ENCODE assay signal across 9 mouse cellular contexts in the genomic region with DNA sequence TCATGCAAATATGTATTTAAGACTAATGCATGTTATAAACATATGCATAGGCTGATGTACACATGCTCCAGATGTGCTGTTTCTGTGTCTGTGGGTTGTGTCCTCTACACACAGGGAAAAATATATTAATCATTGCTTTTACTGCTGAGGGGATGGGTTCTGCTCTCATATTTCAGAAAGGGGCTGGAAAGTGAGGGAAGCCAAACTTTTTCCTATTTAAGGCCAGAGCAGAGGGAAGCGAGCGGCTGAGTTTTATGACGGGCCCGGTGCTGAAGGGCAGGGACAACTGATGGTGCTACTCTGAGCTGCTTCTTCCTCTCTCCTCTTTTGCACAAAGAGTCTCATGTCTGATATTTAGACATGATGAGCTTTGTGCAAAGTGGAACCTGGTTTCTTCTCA. TPM values are rescaled to one million over a fixed set of nuclear protein-coding genes. Genes with fewer than 3 reads are reported as not detected.
DNase-seq lines count a peak whose midpoint lies in the region; ATAC-seq and TF ChIP-seq lines count a peak whose summit lies in the region.
"Had no signal": no experiment of that assay in that cellular context is flagged by ENCODE, and none has a peak within 500 bp of the region (broad histone marks: within the 10 kb centered on the region; RNA-seq: fewer than 3 reads in every experiment).

TSS of gene Col3a1 (plus strand) at position 151 of the 400 bp plus-strand sequence.

- H3K4me2 ChIP-seq in embryonic facial prominence, embryonic 12.5 days (replicated peaks): peak within 1 kb of the TSS; percentile 51
- H3K4me2 ChIP-seq in heart, embryonic 11.5 days: peak within 1 kb of the TSS; percentile 44
- peak within 1 kb of the TSS; percentile 1; the same call in 1 of the 2 replicates for H3K4me2 ChIP-seq in kidney, embryonic 14.5 days (replicated peaks; ENCODE audit: low read depth, low read length)
- H3K4me2 ChIP-seq in lung, postnatal 0 days (replicated peaks; ENCODE audit: low read depth, low read length): peak within 1 kb of the TSS; percentile 41
- peak within 1 kb of the TSS; percentile 13 for H3K4me2 ChIP-seq in stomach, embryonic 15.5 days

- 28% methylated on average over 4 of the region's 4 CpGs for WGBS in embryonic facial prominence, embryonic 12.5 days
- 41% methylated on average over 4 of the region's 4 CpGs for WGBS in heart, embryonic 11.5 days (ENCODE audit: insufficient replicate concordance)
- WGBS in kidney, embryonic 14.5 days: 25% methylated on average over 4 of the region's 4 CpGs
- WGBS in lung, postnatal 0 days: 52% methylated on average over 4 of the region's 4 CpGs
- WGBS in stomach, embryonic 15.5 days: 27% methylated on average over 4 of the region's 4 CpGs

- TF ChIP-seq CTCF in lung, postnatal 0 days (IDR thresholded peaks at IDR 0.05): no peak

- H3K36me3 ChIP-seq in embryonic facial prominence, embryonic 12.5 days: no peaks in the 10 kb centered on the region
- no peaks in the 10 kb centered on the region for H3K36me3 ChIP-seq in heart, embryonic 11.5 days (ENCODE audit: control insufficient read depth, insufficient read depth, low read length)
- no peaks in the 10 kb centered on the region for H3K36me3 ChIP-seq in kidney, embryonic 14.5 days (ENCODE audit: control insufficient read depth, insufficient read depth, low read length)
- H3K36me3 ChIP-seq in lung, postnatal 0 days (ENCODE audit: insufficient read depth, low read length): no peaks in the 10 kb centered on the region
- H3K36me3 ChIP-seq in stomach, embryonic 15.5 days: no peaks in the 10 kb centered on the region

- no peaks in the 10 kb centered on the region for H3K27me3 ChIP-seq in embryonic facial prominence, embryonic 12.5 days
- no peaks in the 10 kb centered on the region for H3K27me3 ChIP-seq in heart, embryonic 11.5 days (ENCODE audit: control insufficient read depth, insufficient read depth, low read length)
- H3K27me3 ChIP-seq in kidney, embryonic 14.5 days (ENCODE audit: control insufficient read depth, insufficient read depth, low read length): no peaks in the 10 kb centered on the region
- no peaks in the 10 kb centered on the region for H3K27me3 ChIP-seq in lung, postnatal 0 days (replicated peaks; ENCODE audit: insufficient read depth, low read length)
- no peaks in the 10 kb centered on the region for H3K27me3 ChIP-seq in stomach, embryonic 15.5 days (replicated peaks)

- peak; percentile 60 for ATAC-seq in embryonic facial prominence, embryonic 12.5 days (ENCODE audit: insufficient number of reproducible peaks, insufficient read depth, low FRiP score, low TSS enrichment)
- no peak for ATAC-seq in heart, embryonic 11.5 days (replicated peaks; ENCODE audit: insufficient number of reproducible peaks, low FRiP score, low TSS enrichment)
- ATAC-seq in kidney, embryonic 14.5 days (ENCODE audit: low FRiP score, low TSS enrichment): peak; percentile 93
- peak; percentile 71 for ATAC-seq in lung, postnatal 0 days
- peak; percentile 84; the same call in 1 of the 2 replicates for ATAC-seq in stomach, embryonic 15.5 days (ENCODE audit: insufficient read depth, low FRiP score, low read depth)
- no peak for ATAC-seq in CD4-positive, CD25-positive, alpha-beta regulatory T cell, adult 4 months
- ATAC-seq: Patski had no signal

- no peaks in the 10 kb centered on the region for H3K9me3 ChIP-seq in embryonic facial prominence, embryonic 12.5 days
- H3K9me3 ChIP-seq in heart, embryonic 11.5 days (replicated peaks; ENCODE audit: control insufficient read depth, low read length): no peaks in the 10 kb centered on the region
- no peaks in the 10 kb centered on the region for H3K9me3 ChIP-seq in kidney, embryonic 14.5 days (ENCODE audit: control insufficient read depth, low read length)
- H3K9me3 ChIP-seq in lung, postnatal 0 days (ENCODE audit: low read length): no peaks in the 10 kb centered on the region
- H3K9me3 ChIP-seq in stomach, embryonic 15.5 days: no peaks in the 10 kb centered on the region

- peak within 1 kb of the TSS; percentile 46 for H3K4me3 ChIP-seq in embryonic facial prominence, embryonic 12.5 days
- H3K4me3 ChIP-seq in heart, embryonic 11.5 days (ENCODE audit: low read depth, low read length): peak within 1 kb of the TSS; percentile 27
- peak within 1 kb of the TSS; percentile 45 for H3K4me3 ChIP-seq in kidney, embryonic 14.5 days (ENCODE audit: low read length)
- H3K4me3 ChIP-seq in lung, postnatal 0 days (ENCODE audit: low read depth, low read length): peak within 1 kb of the TSS; percentile 39
- peak within 1 kb of the TSS; percentile 48 for H3K4me3 ChIP-seq in stomach, embryonic 15.5 days (replicated peaks)

- peak within 1 kb of the TSS; percentile 65 for H3K9ac ChIP-seq in embryonic facial prominence, embryonic 12.5 days
- H3K9ac ChIP-seq in heart, embryonic 11.5 days (ENCODE audit: low read depth, low read length): peak within 1 kb of the TSS; percentile 56
- H3K9ac ChIP-seq in kidney, embryonic 14.5 days (ENCODE audit: low read depth, low read length): peak within 1 kb of the TSS; percentile 54
- H3K9ac ChIP-seq in lung, postnatal 0 days (replicated peaks; ENCODE audit: low read depth): 0 out of 2 replicates have a peak within 1 kb of the TSS, but pooled peaks have one; percentile 13
- peak within 1 kb of the TSS; percentile 19; the same call in 1 of the 2 replicates for H3K9ac ChIP-seq in stomach, embryonic 15.5 days

- peaks cover 6% of the 10 kb centered on the region; the same call in 1 of the 2 replicates for H3K4me1 ChIP-seq in embryonic facial prominence, embryonic 12.5 days
- H3K4me1 ChIP-seq in heart, embryonic 11.5 days (ENCODE audit: control insufficient read depth, insufficient read depth, low read length): no peaks in the 10 kb centered on the region; the same call in 1 of the 2 replicates
- H3K4me1 ChIP-seq in kidney, embryonic 14.5 days (ENCODE audit: control insufficient read depth, insufficient read depth, low read length): no peaks in the 10 kb centered on the region
- H3K4me1 ChIP-seq in lung, postnatal 0 days (ENCODE audit: insufficient read depth, low read depth, low read length): no peaks in the 10 kb centered on the region
- H3K4me1 ChIP-seq in stomach, embryonic 15.5 days: no peaks in the 10 kb centered on the region

- H3K27ac ChIP-seq in embryonic facial prominence, embryonic 12.5 days: peak within 1 kb of the TSS; percentile 98
- H3K27ac ChIP-seq in heart, embryonic 11.5 days (ENCODE audit: low read depth, low read length): peak within 1 kb of the TSS; percentile 77
- peak within 1 kb of the TSS; percentile 88; the same call in 1 of the 2 replicates for H3K27ac ChIP-seq in kidney, embryonic 14.5 days (ENCODE audit: low read depth, low read length)
- peak within 1 kb of the TSS; percentile 65 for H3K27ac ChIP-seq in lung, postnatal 0 days (ENCODE audit: low read length)
- peak within 1 kb of the TSS; percentile 94 for H3K27ac ChIP-seq in stomach, embryonic 15.5 days

- peak; percentile 85 for DNase-seq in adipocyte (ENCODE audit: low spot score)
- peak; percentile 68 for DNase-seq in lung, postnatal 0 days (ENCODE audit: low spot score)
- no peak for DNase-seq in cerebellum, adult 9-11 months

- TF ChIP-seq EP300 in lung, postnatal 0 days (IDR thresholded peaks at IDR 0.05): no peak

RNA-seq across cellular contexts. Expression of gene Col3a1, which starts in this region (rescaled TPM):
- 1,189 and 1,192 TPM in 2 replicates for polyA plus RNA-seq in embryonic facial prominence, embryonic 12.5 days (2016; fragmentation: Nextera tagmentation; extraction: Ambion mirVana)
- 316 and 413 TPM in 2 replicates for polyA plus RNA-seq in heart, embryonic 11.5 days (2014; fragmentation: Nextera tagmentation; extraction: Ambion mirVana)
- 455 and 575 TPM in 2 replicates for polyA plus RNA-seq in kidney, embryonic 14.5 days (2014; fragmentation: Nextera tagmentation; extraction: Ambion mirVana)
- 600 and 623 TPM in 2 replicates for polyA plus RNA-seq in lung, postnatal 0 days (2015; fragmentation: Nextera tagmentation; extraction: Ambion mirVana)
- 1,953 and 2,022 TPM in 2 replicates for polyA plus RNA-seq in stomach, embryonic 15.5 days (2015; fragmentation: Nextera tagmentation; extraction: Ambion mirVana)
- not detected for polyA plus RNA-seq in CD4-positive, CD25-positive, alpha-beta regulatory T cell, adult 4 months (2017; shearing (Covaris generic))

Comparison
In these comparisons a context has a peak if more than half of its experiments do, and no peak if none do; other contexts are left out.
1. RNA of gene Col3a1 (polyA plus RNA-seq): 1,953 to 2,022 TPM in stomach, embryonic 15.5 days, 1,189 to 1,192 TPM in embryonic facial prominence, embryonic 12.5 days, 600 to 623 TPM in lung, postnatal 0 days, 455 to 575 TPM in kidney, embryonic 14.5 days and 316 to 413 TPM in heart, embryonic 11.5 days; not detected in CD4-positive, CD25-positive, alpha-beta regulatory T cell, adult 4 months; every median in the first group is over 100 times any median in the second.
2. ATAC-seq: peak in embryonic facial prominence, embryonic 12.5 days (single experiment), kidney, embryonic 14.5 days (single experiment), lung, postnatal 0 days (single experiment) and stomach, embryonic 15.5 days (single experiment); none in heart, embryonic 11.5 days (single experiment) and CD4-positive, CD25-positive, alpha-beta regulatory T cell, adult 4 months (single experiment).
3. H3K4me2 ChIP-seq: peak in every context shown above with its lines; median percentile 51 in embryonic facial prominence, embryonic 12.5 days; 44 in heart, embryonic 11.5 days; 41 in lung, postnatal 0 days; 13 in stomach, embryonic 15.5 days; 1 in kidney, embryonic 14.5 days.
4. H3K9ac ChIP-seq: peak in every context shown above with its lines; median percentile 65 in embryonic facial prominence, embryonic 12.5 days; 56 in heart, embryonic 11.5 days; 54 in kidney, embryonic 14.5 days; 19 in stomach, embryonic 15.5 days; 13 in lung, postnatal 0 days.
5. Peak in every context shown above with its lines, with median percentiles within 50 percentile points of each other: H3K27ac ChIP-seq and H3K4me3 ChIP-seq.